Mouse (Mus musculus) testis, adult 2 months (tissue): Measurements from ENCODE around the gene Ube2o. TPM values are rescaled to one million over a fixed set of nuclear protein-coding genes. Genes with fewer than 3 reads are reported as not detected.

ENCODE experiments used
- H3K27ac ChIP-seq: fragments of 200-500 bp; 2 replicates; pipeline ENCODE4 v1.5.1; 2012; ENCODE audit warnings: low read depth, low read length; ENCODE audit not compliant: control insufficient read depth, insufficient read depth
- H3K27me3 ChIP-seq: fragments of 200-500 bp; 2 replicates; pipeline ENCODE4 v1.6.1; 2012; ENCODE audit warnings: mild to moderate bottlenecking, low read length, moderate library complexity; ENCODE audit not compliant: control insufficient read depth, insufficient read depth
- H3K36me3 ChIP-seq: fragments of 200-500 bp; 2 replicates; pipeline ENCODE4 v1.6.1; 2012; ENCODE audit warnings: mild to moderate bottlenecking, low read length; ENCODE audit not compliant: control insufficient read depth, insufficient read depth
- H3K4me1 ChIP-seq: fragments of 200-500 bp; 2 replicates; pipeline ENCODE4 v1.6.1; 2012; ENCODE audit warnings: low read length; ENCODE audit not compliant: control insufficient read depth, insufficient read depth
- H3K4me3 ChIP-seq: fragments of 200-500 bp; 2 replicates; pipeline ENCODE4 v1.5.1; 2012; ENCODE audit warnings: low read depth, mild to moderate bottlenecking, low read length, moderate library complexity, mixed read lengths; ENCODE audit not compliant: control insufficient read depth
- CTCF ChIP-seq: fragments of 200-500 bp; IDR thresholded peaks from 2 replicates; pipeline ENCODE4 v1.5.1; 2012; ENCODE audit warnings: low read depth, mild to moderate bottlenecking, inconsistent platforms, low read length, moderate library complexity; ENCODE audit not compliant: control insufficient read depth, insufficient read depth, insufficient replicate concordance
- POLR2A ChIP-seq: fragments of 200-500 bp; IDR thresholded peaks from 2 replicates; pipeline ENCODE4 v1.6.1; 2012; ENCODE audit warnings: low read depth, mild to moderate bottlenecking, inconsistent platforms, low read length, moderate library complexity; ENCODE audit not compliant: control insufficient read depth
- polyA plus RNA-seq: library from polyadenylated mRNA; depleted of rRNA; stranded (reverse); fragments of >200 nt; gene quantifications from 2 replicates; pipeline ENCODE4 v1.2.3, GENCODE M21; 2012; rRNA removed

The Ube2o gene
- polyA plus RNA-seq, 1 experiment: 31.6 TPM

- no peak overlapping the region for H3K27ac ChIP-seq
- H3K4me3 ChIP-seq: no peak overlapping the region
- TF ChIP-seq CTCF: no peak
- TF ChIP-seq POLR2A: no peak
- no peaks in the 10 kb centered on the region for H3K27me3 ChIP-seq
- peaks cover 10% of the 10 kb centered on the region for H3K4me1 ChIP-seq
- H3K36me3 ChIP-seq: 0 out of 2 replicates have a peak, but pooled peaks cover 1% of the 10 kb centered on the region
Observed at GRCm38 (mm10) chr11:116488207-116488606, 93.0 kb downstream of the Ube2o start.

Other genes with a start within 250 kb of the Ube2o start
- 75.5 and 97.6 TPM in 2 replicates for gene Foxj1, start 246.0 kb downstream of the Ube2o start, polyA plus RNA-seq
- gene Rnf157, start 168.4 kb downstream of the Ube2o start, polyA plus RNA-seq: 7.2 and 9.6 TPM in 2 replicates
- 76.4 and 88.4 TPM in 2 replicates for gene Ubald2, start 147.4 kb downstream of the Ube2o start, polyA plus RNA-seq
- gene Qrich2, start 115.2 kb downstream of the Ube2o start, polyA plus RNA-seq: 469 and 538 TPM in 2 replicates
- 58.2 and 59.0 TPM in 2 replicates for gene Prpsap1, start 87.2 kb downstream of the Ube2o start, polyA plus RNA-seq
- 3.3 and 4.2 TPM in 2 replicates for gene Sphk1, start 50.5 kb downstream of the Ube2o start, polyA plus RNA-seq
- 0.23 and 0.45 TPM in 2 replicates for gene Aanat, start 5.0 kb upstream of the Ube2o start, polyA plus RNA-seq
- 6.3 and 7.5 TPM in 2 replicates for gene Rhbdf2, start 45.6 kb upstream of the Ube2o start, polyA plus RNA-seq
- 7.8 and 8.4 TPM in 2 replicates for gene Prcd, start 72.1 kb upstream of the Ube2o start, polyA plus RNA-seq
- 3.7 and 5.5 TPM in 2 replicates for gene Cygb, start 72.9 kb upstream of the Ube2o start, polyA plus RNA-seq
- 0.09 and 0.43 TPM in 2 replicates for gene St6galnac1, start 194.1 kb upstream of the Ube2o start, polyA plus RNA-seq
- 8.2 and 8.9 TPM in 2 replicates for gene Mxra7, start 246.6 kb upstream of the Ube2o start, polyA plus RNA-seq